Mouse (Mus musculus) MEL (cell line): ENCODE measurements around the gene Itga10.

Source experiments
- BHLHE40 ChIP-seq: IDR thresholded peaks from 2 replicates; pipeline ENCODE4 v1.6.1; 2012; ENCODE audit warnings: low read depth, mild to moderate bottlenecking, inconsistent platforms, low read length, improper control_type of control experiment, borderline replicate concordance
- CTCF ChIP-seq, 3 experiments: IDR thresholded peaks in 2 of 3; conservative IDR thresholded peaks in 1 of 3; 2 replicates each; pipeline ENCODE4 v1.5.1; 2011 to 2012; ENCODE audit warnings: low read length in 3 of 3, low read depth in 2 of 3, mild to moderate bottlenecking in 2 of 3, improper control_type of control experiment in 1 of 3, inconsistent platforms in 1 of 3, mixed read lengths in 1 of 3, moderate library complexity in 1 of 3; ENCODE audit not compliant: control insufficient read depth in 1 of 3, insufficient read depth in 1 of 3, poor library complexity in 1 of 3, severe bottlenecking in 1 of 3
- ELF1 ChIP-seq: IDR thresholded peaks from 2 replicates; pipeline ENCODE4 v1.6.1; 2014; ENCODE audit warnings: low read depth, mild to moderate bottlenecking, inconsistent platforms, low read length, improper control_type of control experiment, moderate library complexity
- EP300 ChIP-seq, 2 experiments: IDR thresholded peaks; 2 replicates each; pipeline ENCODE4 v1.6.1; 2011; ENCODE audit warnings: improper control_type of control experiment in 2 of 2, low read length in 2 of 2, low read depth in 1 of 2, mild to moderate bottlenecking in 1 of 2
- MEF2A ChIP-seq: IDR thresholded peaks from 2 replicates; pipeline ENCODE4 v1.6.1; 2014; ENCODE audit warnings: low read depth, mild to moderate bottlenecking, inconsistent platforms, low read length, improper control_type of control experiment; ENCODE audit not compliant: poor library complexity, insufficient replicate concordance, severe bottlenecking; ENCODE audit errors: extremely low read depth
- POLR2A ChIP-seq, 2 experiments: IDR thresholded peaks; 2 replicates each; pipeline ENCODE4 v1.6.1; 2011 to 2012; ENCODE audit warnings: low read length in 2 of 2, mild to moderate bottlenecking in 2 of 2, control low read depth in 1 of 2, improper control_type of control experiment in 1 of 2, low read depth in 1 of 2, moderate library complexity in 1 of 2; ENCODE audit not compliant: control insufficient read depth in 1 of 2, insufficient read depth in 1 of 2, poor library complexity in 1 of 2
- TAL1 ChIP-seq: IDR thresholded peaks from 2 replicates; pipeline ENCODE4 v1.6.1; 2012; ENCODE audit warnings: mild to moderate bottlenecking, inconsistent platforms, low read length, moderate library complexity, mixed read lengths
- ZC3H11A ChIP-seq: IDR thresholded peaks from 2 replicates; pipeline ENCODE4 v1.6.1; 2012; ENCODE audit warnings: low read depth, mild to moderate bottlenecking, inconsistent platforms, low read length, improper control_type of control experiment
- ZNF384 ChIP-seq: IDR thresholded peaks from 2 replicates; pipeline ENCODE4 v1.6.1; 2012; ENCODE audit warnings: low read depth, mild to moderate bottlenecking, inconsistent platforms, low read length, improper control_type of control experiment

- TF ChIP-seq ZC3H11A (no peak), BHLHE40 (no peak), ZNF384 (no peak), CTCF (IDR thresholded peaks at IDR 0.05 in 2 of 3, conservative IDR thresholded peaks at IDR 0.05 in 1 of 3; ENCODE audit: control insufficient read depth in 1 of 3, insufficient read depth in 1 of 3, low read depth in 2 of 3, low read length in 3 of 3, poor library complexity in 1 of 3, severe bottlenecking in 1 of 3) (no peak), MEF2A (no peak), TAL1 (no peak), POLR2A (IDR thresholded peaks at IDR 0.05; ENCODE audit: control insufficient read depth in 1 of 2, insufficient read depth in 1 of 2, low read depth in 1 of 2, low read length in 2 of 2, poor library complexity in 1 of 2) (no peak), ELF1 (no peak), EP300 (IDR thresholded peaks at IDR 0.05; ENCODE audit: low read depth in 1 of 2, low read length in 2 of 2) (no peak)
Observed at GRCm38 (mm10) chr3:96674442-96674841, 29.1 kb downstream of the Itga10 start.
